Mouse (Mus musculus) MEL (cell line): ENCODE data around the gene Ankrd13c. TPM values are rescaled to one million over a fixed set of nuclear protein-coding genes. Genes with fewer than 3 reads are reported as not detected.
A peak's percentile ranks its signal among the peaks of the same experiment; 100 is the strongest.

ENCODE experiments used
- DNase-seq: peaks from one replicate; pipeline ENCODE4 v3.0.0; 2011; ENCODE audit warnings: low read depth, low spot score
- H3K27ac ChIP-seq: 2 replicates; pipeline ENCODE4 v1.5.1; 2012; ENCODE audit warnings: low read depth, mild to moderate bottlenecking, control low read depth, low read length, moderate library complexity; ENCODE audit not compliant: control insufficient read depth
- H3K27me3 ChIP-seq, 2 experiments: fragments of 150-350 bp in 1 of 2; sonication (generic) in 1 of 2; 2 replicates each; pipeline ENCODE4 v1.6.1; 2012; ENCODE audit warnings: low read length in 2 of 2, mild to moderate bottlenecking in 2 of 2, improper control_type of control experiment in 1 of 2, moderate library complexity in 1 of 2; ENCODE audit not compliant: insufficient read depth in 2 of 2, control insufficient read depth in 1 of 2
- H3K36me3 ChIP-seq, 2 experiments: 2 replicates each; pipeline ENCODE4 v1.6.1; 2012 to 2014; ENCODE audit warnings: low read length in 2 of 2, improper control_type of control experiment in 1 of 2, inconsistent platforms in 1 of 2, mild to moderate bottlenecking in 1 of 2; ENCODE audit not compliant: insufficient read depth in 2 of 2, control insufficient read depth in 1 of 2
- H3K4me1 ChIP-seq, 2 experiments: fragments of 150-350 bp in 1 of 2; sonication (generic) in 1 of 2; 2 replicates each; pipeline ENCODE4 v1.6.1; 2012; ENCODE audit warnings: low read length in 2 of 2, improper control_type of control experiment in 1 of 2, mild to moderate bottlenecking in 1 of 2; ENCODE audit not compliant: insufficient read depth in 2 of 2, control insufficient read depth in 1 of 2
- H3K4me3 ChIP-seq, 2 experiments: fragments of 150-350 bp in 1 of 2; sonication (generic) in 1 of 2; 2 replicates each; pipeline ENCODE4 v1.5.1; 2012; ENCODE audit warnings: low read depth in 2 of 2, low read length in 2 of 2, mild to moderate bottlenecking in 2 of 2, moderate library complexity in 2 of 2, control low read depth in 1 of 2, improper control_type of control experiment in 1 of 2; ENCODE audit not compliant: control insufficient read depth in 1 of 2, insufficient read depth in 1 of 2
- H3K79me2 ChIP-seq: 2 replicates; pipeline ENCODE4 v1.6.1; 2012; ENCODE audit warnings: mild to moderate bottlenecking, low read length, moderate library complexity; ENCODE audit not compliant: control insufficient read depth, poor library complexity, insufficient read depth
- H3K9ac ChIP-seq: 2 replicates; pipeline ENCODE4 v1.6.1; 2012; ENCODE audit warnings: low read depth, mild to moderate bottlenecking, control low read depth, low read length, moderate library complexity; ENCODE audit not compliant: control insufficient read depth, poor library complexity, severe bottlenecking
- H3K9me3 ChIP-seq: fragments of 150-350 bp; sonication (generic); replicated peaks from 2 replicates; pipeline ENCODE4 v1.6.1; 2012; ENCODE audit warnings: mild to moderate bottlenecking, low read length, improper control_type of control experiment, moderate library complexity; ENCODE audit not compliant: insufficient read depth
- CHD1 ChIP-seq: IDR thresholded peaks from 2 replicates; pipeline ENCODE4 v1.6.1; 2012; ENCODE audit warnings: low read depth, mild to moderate bottlenecking, inconsistent platforms, low read length, improper control_type of control experiment
- ELF1 ChIP-seq: IDR thresholded peaks from 2 replicates; pipeline ENCODE4 v1.6.1; 2014; ENCODE audit warnings: low read depth, mild to moderate bottlenecking, inconsistent platforms, low read length, improper control_type of control experiment, moderate library complexity
- EP300 ChIP-seq, 2 experiments: IDR thresholded peaks; 2 replicates each; pipeline ENCODE4 v1.6.1; 2011; ENCODE audit warnings: improper control_type of control experiment in 2 of 2, low read length in 2 of 2, low read depth in 1 of 2, mild to moderate bottlenecking in 1 of 2
- ETS1 ChIP-seq: IDR thresholded peaks from 2 replicates; pipeline ENCODE4 v1.6.1; 2012; ENCODE audit warnings: low read depth, mild to moderate bottlenecking, inconsistent platforms, low read length, improper control_type of control experiment, moderate library complexity
- GABPA ChIP-seq: IDR thresholded peaks from 2 replicates; pipeline ENCODE4 v1.6.1; 2012; ENCODE audit warnings: low read depth, mild to moderate bottlenecking, inconsistent platforms, low read length, improper control_type of control experiment, moderate library complexity
- GATA1 ChIP-seq: IDR thresholded peaks from 2 replicates; pipeline ENCODE4 v1.6.1; 2011; ENCODE audit warnings: low read depth, low read length, improper control_type of control experiment
- MYC ChIP-seq: IDR thresholded peaks from 2 replicates; pipeline ENCODE4 v1.6.1; 2011; ENCODE audit warnings: low read depth, mild to moderate bottlenecking, low read length, improper control_type of control experiment, moderate library complexity
- POLR2AphosphoS2 ChIP-seq: IDR thresholded peaks from 2 replicates; pipeline ENCODE4 v1.6.1; 2011; ENCODE audit warnings: low read length, improper control_type of control experiment
- POLR2AphosphoS5 ChIP-seq: IDR thresholded peaks from 2 replicates; pipeline ENCODE4 v1.6.1; 2012; ENCODE audit warnings: low read depth, borderline replicate concordance, mild to moderate bottlenecking, inconsistent platforms, low read length, moderate library complexity, mixed read lengths
- TAL1 ChIP-seq: IDR thresholded peaks from 2 replicates; pipeline ENCODE4 v1.6.1; 2012; ENCODE audit warnings: mild to moderate bottlenecking, inconsistent platforms, low read length, moderate library complexity, mixed read lengths
- UBTF ChIP-seq: IDR thresholded peaks from 2 replicates; pipeline ENCODE4 v1.6.1; 2012; ENCODE audit warnings: low read depth, mild to moderate bottlenecking, inconsistent platforms, low read length, improper control_type of control experiment, moderate library complexity, borderline replicate concordance; ENCODE audit not compliant: insufficient read depth
- USF2 ChIP-seq, 2 experiments: IDR thresholded peaks; 2 replicates each; pipeline ENCODE4 v1.6.1; 2011 to 2012; ENCODE audit warnings: improper control_type of control experiment in 2 of 2, low read length in 2 of 2, borderline replicate concordance in 1 of 2, inconsistent platforms in 1 of 2, low read depth in 1 of 2, mild to moderate bottlenecking in 1 of 2; ENCODE audit not compliant: insufficient read depth in 1 of 2
- ZC3H11A ChIP-seq: IDR thresholded peaks from 2 replicates; pipeline ENCODE4 v1.6.1; 2012; ENCODE audit warnings: low read depth, mild to moderate bottlenecking, inconsistent platforms, low read length, improper control_type of control experiment
- ZKSCAN1 ChIP-seq: IDR thresholded peaks from 2 replicates; pipeline ENCODE4 v1.6.1; 2012; ENCODE audit warnings: low read depth, mild to moderate bottlenecking, inconsistent platforms, low read length, improper control_type of control experiment, moderate library complexity
- ZNF384 ChIP-seq: IDR thresholded peaks from 2 replicates; pipeline ENCODE4 v1.6.1; 2012; ENCODE audit warnings: low read depth, mild to moderate bottlenecking, inconsistent platforms, low read length, improper control_type of control experiment
- polyA plus RNA-seq, 2 experiments: library from polyadenylated mRNA; stranded (reverse) in 1 of 2; unstranded in 1 of 2; fragments of >175 nt in 1 of 2; fragments of >200 nt in 1 of 2; gene quantifications; 2 replicates each; pipeline versions ENCODE4 v1.2.1 to v1.2.4; 2012; ENCODE audit warnings: low replicate concordance in 2 of 2, low read depth in 1 of 2; ENCODE audit not compliant: insufficient read length in 2 of 2, insufficient read depth in 1 of 2, missing spikeins in 1 of 2
- total RNA-seq: library from RNA; depleted of rRNA; stranded (reverse); fragments of 300-350 nt; gene quantifications from 2 replicates; pipeline ENCODE4 v1.2.3, GENCODE M21; 2012

Ankrd13c gene
- total and polyA plus RNA-seq, 3 experiments: 16.3 to 31.8 TPM; not detected in 1

GRCm38 (mm10) chr3:158036329-158036988 lies 89.4 kb downstream of the Ankrd13c start, which contains the start of the genes Srsf11 and Lrrc40 (continued):
- TF ChIP-seq CHD1: no peak
- no peak for TF ChIP-seq TAL1
- TF ChIP-seq UBTF: no peak
- no peak for TF ChIP-seq GABPA
- TF ChIP-seq POLR2AphosphoS5: no peak
- no peak for TF ChIP-seq GATA1
- peak; percentile 53 for TF ChIP-seq ETS1
- TF ChIP-seq ZNF384: no peak
- peak; percentile 77 for TF ChIP-seq ELF1
- TF ChIP-seq ZKSCAN1: no peak
- no peak for TF ChIP-seq ZC3H11A

GRCm38 (mm10) chr3:158038106-158038505 lies 91.1 kb downstream of the Ankrd13c start:
- Histone ChIP-seq H3K27ac (no peak overlapping the region), H3K9me3 (no peaks in the 10 kb centered on the region), H3K27me3 (no peaks in the 10 kb centered on the region), H3K4me1 (peaks cover 0 to 6% of the 10 kb centered on the region in 2 experiments; a peak in 3 of 4 replicates), H3K9ac (no peak overlapping the region), H3K36me3 (peaks cover 9 to 18% of the 10 kb centered on the region in 2 experiments), H3K79me2 (peaks cover 56% of the 10 kb centered on the region), H3K4me3 (no peak overlapping the region)
- no peak for DNase-seq
- TF ChIP-seq POLR2AphosphoS5 (no peak), ZNF384 (0 out of 2 replicates have a peak, but pooled peaks have one; percentile 26)
- TF ChIP-seq, all 39 proteins: peak for 1

- H3K9me3 ChIP-seq: no peaks in the 10 kb centered on the region
- H3K79me2 ChIP-seq: peaks cover 42% of the 10 kb centered on the region
- no peak overlapping the region for H3K27ac ChIP-seq
- H3K27me3 ChIP-seq: no peaks in the 10 kb centered on the region
- DNase-seq: no peak
- TF ChIP-seq MYC (no peak), EP300 (IDR thresholded peaks at IDR 0.05; ENCODE audit: low read depth in 1 of 2, low read length in 2 of 2) (no peak), USF2 (IDR thresholded peaks at IDR 0.05; ENCODE audit: borderline replicate concordance in 1 of 2, insufficient read depth in 1 of 2, low read depth in 1 of 2, low read length in 2 of 2) (no peak), POLR2AphosphoS2 (no peak)
- peaks cover 9 to 11% of the 10 kb centered on the region in 2 experiments for H3K36me3 ChIP-seq
- H3K4me3 ChIP-seq: no peak overlapping the region
- peaks cover 0 to 3% of the 10 kb centered on the region in 2 experiments; a peak in 2 of 4 replicates for H3K4me1 ChIP-seq
- no peak overlapping the region for H3K9ac ChIP-seq
Measured at GRCm38 (mm10) chr3:158040755-158041154, 93.7 kb downstream of the Ankrd13c start.
